8 mouse cellular contexts compared by ENCODE assay signal in the genomic region with DNA sequence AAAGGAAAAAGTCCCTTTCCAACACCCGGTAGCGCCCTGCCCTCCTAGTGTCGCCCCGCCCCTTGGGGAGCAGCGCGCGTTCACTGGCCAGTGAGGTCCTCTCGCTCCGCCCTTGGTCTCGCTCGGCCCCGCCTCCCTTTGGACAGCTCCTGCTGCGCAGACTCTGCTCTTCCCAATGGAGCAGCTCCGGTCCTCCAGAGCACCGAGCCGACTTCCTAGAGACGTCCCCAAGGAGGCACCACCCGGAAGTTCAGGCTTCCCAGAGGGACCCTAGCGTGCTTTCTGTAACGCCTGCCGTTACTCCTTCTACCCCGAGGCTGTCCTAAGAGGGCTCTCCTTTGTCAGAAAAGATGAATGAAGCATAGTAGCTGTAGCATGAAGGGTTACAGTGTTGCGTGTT. TPM values are rescaled to one million over a fixed set of nuclear protein-coding genes. Genes with fewer than 3 reads are reported as not detected.
DNase-seq lines count a peak whose midpoint lies in the region; ATAC-seq and TF ChIP-seq lines count a peak whose summit lies in the region.

A gene (plus strand): TSS at position 261 of the 400 bp plus-strand sequence.

- peak within 1 kb of the TSS; percentile 89 for H3K27ac ChIP-seq in gastrocnemius, adult 2 months
- H3K27ac ChIP-seq in hindbrain, postnatal 0 days: peak within 1 kb of the TSS; percentile 71
- peak within 1 kb of the TSS; percentile 83 for H3K27ac ChIP-seq in left cerebral cortex, adult 2 months

- intact Hi-C loops in gastrocnemius, adult 2 months (cut with DNase I): no loop called here
- intact Hi-C loops in left cerebral cortex, adult 2 months (cut with DNase I): loop anchor here (1.0 kb wide), 1 partner anchor 9 kb away; no protein-coding TSS in a partner anchor

- H3K4me1 ChIP-seq in hindbrain, postnatal 0 days (ENCODE audit: insufficient read depth, low read length): peaks cover 16% of the 10 kb centered on the region

- peak; percentile 99 for ATAC-seq in hindbrain, postnatal 0 days
- ATAC-seq in megakaryocyte, adult 5-6 weeks (ENCODE audit: poor library complexity, severe bottlenecking): peak; percentile 96

- H3K9ac ChIP-seq in hindbrain, postnatal 0 days (replicated peaks; ENCODE audit: low read length): peak within 1 kb of the TSS; percentile 83

- no peaks in the 10 kb centered on the region for H3K27me3 ChIP-seq in hindbrain, postnatal 0 days (ENCODE audit: insufficient read depth, low read length)

- under 1% methylated on average over 23 of the region's 23 CpGs for WGBS in hindbrain, postnatal 0 days

- H3K4me3 ChIP-seq in gastrocnemius, adult 2 months: peak within 1 kb of the TSS; percentile 82
- peak within 1 kb of the TSS; percentile 78 for H3K4me3 ChIP-seq in hindbrain, postnatal 0 days (ENCODE audit: low read length)
- H3K4me3 ChIP-seq in left cerebral cortex, adult 2 months: peak within 1 kb of the TSS; percentile 84

- TF ChIP-seq CTCF in gastrocnemius, adult 2 months (IDR thresholded peaks at IDR 0.05): no peak
- peak; percentile 39 for TF ChIP-seq CTCF in hindbrain, postnatal 0 days (IDR thresholded peaks at IDR 0.05; ENCODE audit: low read depth)
- TF ChIP-seq CTCF in left cerebral cortex, adult 2 months (IDR thresholded peaks at IDR 0.05): no peak; the same call in 1 of the 2 replicates

- H3K4me2 ChIP-seq in hindbrain, postnatal 0 days (ENCODE audit: low read depth, low read length): peak within 1 kb of the TSS; percentile 78

- H3K9me3 ChIP-seq in hindbrain, postnatal 0 days (ENCODE audit: low read length): no peaks in the 10 kb centered on the region

- peak; percentile 96 for DNase-seq in WW6 (ENCODE audit: low read depth, low spot score)
- DNase-seq in cerebellum, postnatal 4 days (ENCODE audit: low spot score in 2 of 2): peak; percentile 83 to 92
- DNase-seq in gastrocnemius, adult 2 months: peak; percentile 99
- peak; percentile 98 for DNase-seq in hindbrain, postnatal 0 days (ENCODE audit: low spot score)
- DNase-seq in left cerebral cortex, adult 2 months (ENCODE audit: extremely low spot score in 1 of 2, low spot score in 2 of 2): peak; percentile 93
- DNase-seq in right cerebral cortex, adult 2 months (ENCODE audit: low spot score in 2 of 2): peak; percentile 96 to 97
- peak; percentile 98 for DNase-seq in urinary bladder, postnatal 14 days (ENCODE audit: low spot score)

- 0 out of 2 replicates have a peak, but pooled peaks cover 3% of the 10 kb centered on the region for H3K36me3 ChIP-seq in hindbrain, postnatal 0 days (ENCODE audit: insufficient read depth, low read length)

RNA-seq across cellular contexts. Expression of the gene that starts here (rescaled TPM):
- total RNA-seq in gastrocnemius, adult 2 months (2021): 100 to 1,000 TPM; 179 to 181 TPM
- total RNA-seq in hindbrain, postnatal 0 days (2014; rRNA removed): 174 and 195 TPM in 2 replicates
- 403 and 416 TPM in 2 replicates for polyA plus RNA-seq in hindbrain, postnatal 0 days (2015; fragmentation: Nextera tagmentation; extraction: Ambion mirVana)
- total RNA-seq in left cerebral cortex, adult 2 months (2021): 100 to 1,000 TPM; 256 to 271 TPM
- total RNA-seq in megakaryocyte, adult 5-6 weeks (2015): 288 and 310 TPM in 2 replicates
- 117 and 147 TPM in 2 replicates for total RNA-seq in megakaryocyte, adult 5-6 weeks (2017)

Comparison
In these comparisons a context has a peak if more than half of its experiments do, and no peak if none do; other contexts are left out.
1. Peak in every context shown above with its lines: DNase-seq, ATAC-seq, H3K4me3 ChIP-seq and H3K27ac ChIP-seq.